Mouse (Mus musculus): Measurements from ENCODE around the gene Shc4. TPM values are rescaled to one million over a fixed set of nuclear protein-coding genes. Genes with fewer than 3 reads are reported as not detected.

Shc4 gene
- under 1 TPM; 0.06 to 0.71 TPM for polyA plus RNA-seq (2012; fragmentation: generic; extraction: Trizol)

GRCm38 (mm10) chr2:125724086-125724430, at the start of gene Shc4:
Gene Shc4 (minus strand): TSS chr2:125724148.

GRCm38 (mm10) chr2:125672957-125673631, 50.9 kb downstream of the Shc4 start, which contains the start of gene Eid1:
Gene Eid1 (plus strand): TSS chr2:125673095.

DNA sequence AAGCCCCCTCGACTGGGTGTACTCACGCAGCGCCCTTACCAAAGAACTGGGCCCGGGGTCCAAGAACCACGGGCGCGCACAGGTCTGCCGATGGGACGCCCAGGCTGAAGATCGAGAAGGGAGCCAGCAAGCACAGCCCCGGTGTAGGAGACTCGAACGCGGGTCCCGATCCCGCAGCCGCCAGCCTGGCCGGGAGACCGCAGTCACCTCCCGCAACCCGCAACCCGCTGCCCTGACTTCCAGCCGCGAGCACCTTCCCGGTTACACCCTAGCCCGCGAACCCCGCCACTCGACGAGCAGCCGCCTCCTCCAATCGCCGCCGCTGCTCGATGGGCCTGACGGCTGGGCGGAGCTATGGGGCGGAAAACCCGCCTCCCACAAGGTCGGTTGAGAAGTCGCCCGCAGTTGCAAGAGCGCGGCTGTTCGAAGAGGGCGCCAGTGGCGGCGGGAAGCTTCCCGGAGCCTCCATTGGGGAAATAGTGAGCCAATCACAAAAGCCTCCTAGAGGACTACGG, 99.1 kb downstream of the Shc4 start, which contains the start of gene Cep152:
Gene Cep152, minus strand, starts transcription at position 277 of the 515 bp plus-strand sequence.

Other genes with a start within 250 kb of the Shc4 start
- gene Gm9913, start 219.1 kb downstream of the Shc4 start, polyA plus RNA-seq (2012; fragmentation: generic; extraction: Trizol), result under 1 TPM; 0.05 to 0.09 TPM
- gene Fbn1, start 216.2 kb downstream of the Shc4 start, polyA plus RNA-seq (2012; fragmentation: generic; extraction: Trizol), result 10 to 100 TPM in 1 of 2 experiments, 1 to 10 TPM in 1; 2.3 to 45.3 TPM
- gene Cep152, start 99.0 kb downstream of the Shc4 start, polyA plus RNA-seq (2012; fragmentation: generic; extraction: Trizol), result 1 to 10 TPM in 1 of 2 experiments, under 1 TPM in 1; 0.08 to 1.2 TPM
- 10 to 100 TPM in 1 of 2 experiments, 1 to 10 TPM in 1; 7.2 to 82.3 TPM for gene Eid1, start 51.1 kb downstream of the Shc4 start, polyA plus RNA-seq (2012; fragmentation: generic; extraction: Trizol)
- gene Secisbp2l, start 58.7 kb upstream of the Shc4 start, polyA plus RNA-seq (2012; fragmentation: generic; extraction: Trizol), result 1 to 10 TPM in 1 of 2 experiments, under 1 TPM in 1; 0.22 to 3.9 TPM
- 10 to 100 TPM in 1 of 2 experiments, 1 to 10 TPM in 1; 6.7 to 66.4 TPM for gene Galk2, start 135.0 kb upstream of the Shc4 start, polyA plus RNA-seq (2012; fragmentation: generic; extraction: Trizol)
- 10 to 100 TPM in 1 of 2 experiments, 1 to 10 TPM in 1; 1.3 to 23.7 TPM for gene Cops2, start 135.0 kb upstream of the Shc4 start, polyA plus RNA-seq (2012; fragmentation: generic; extraction: Trizol)